Mouse (Mus musculus): ENCODE results near the gene Nudt8.

- TF ChIP-seq HCFC1 (IDR thresholded peaks at IDR 0.05; ENCODE audit: borderline replicate concordance, insufficient read depth, low read length) (no peak), CHD2 (IDR thresholded peaks at IDR 0.05; ENCODE audit: low read depth, low read length) (no peak), ZC3H11A (IDR thresholded peaks at IDR 0.05; ENCODE audit: borderline replicate concordance, low read depth, low read length) (no peak), MAFK (IDR thresholded peaks at IDR 0.05; ENCODE audit: insufficient read depth, low read depth, low read length) (no peak), ZNF384 (IDR thresholded peaks at IDR 0.05; ENCODE audit: low read depth, low read length) (no peak)
Observed at GRCm38 (mm10) chr19:3952099-3952498, 48.3 kb upstream of the Nudt8 start.
